Mouse (Mus musculus) layer of hippocampus, adult 9-11 months (tissue): ENCODE measurements around the gene Cd40.
A peak's percentile ranks its signal among the peaks of the same experiment; 100 is the strongest.

Source experiments
- DNase-seq: peaks from one replicate; pipeline ENCODE4 v3.0.0; 2022

The Cd40 gene

GRCm38 (mm10) chr2:165106585-165106984 is 51.2 kb downstream of the Cd40 start:
- DNase-seq = no peak

GRCm38 (mm10) chr2:165112149-165112548 is 56.7 kb downstream of the Cd40 start:
- peak; percentile 45 for DNase-seq

GRCm38 (mm10) chr2:165113733-165114132 is 58.3 kb downstream of the Cd40 start:
- DNase-seq = no peak

- no peak for DNase-seq
Observed at GRCm38 (mm10) chr2:165120765-165121164, 65.3 kb downstream of the Cd40 start.

- DNase-seq = peak; percentile 67
Observed at GRCm38 (mm10) chr2:165121206-165121840, 65.9 kb downstream of the Cd40 start.
